Mouse (Mus musculus): ENCODE measurements around the gene Gm20379. TPM values are rescaled to one million over a fixed set of nuclear protein-coding genes. Genes with fewer than 3 reads are reported as not detected.

Gene Gm20379
- polyA plus RNA-seq, 1 experiment from 2014 or later = 0.66 TPM

GRCm38 (mm10) chr13:92344033-92344432, 38.3 kb downstream of the Gm20379 start:
- no peaks in the 10 kb centered on the region for H3K9me3 ChIP-seq (replicated peaks; ENCODE audit: low read length)
- no peak overlapping the region for H3K4me3 ChIP-seq (replicated peaks; ENCODE audit: low read depth, low read length)
- H3K9ac ChIP-seq (ENCODE audit: low read depth, low read length) = no peak overlapping the region
- WGBS = 92% methylated on average over 8 of the region's 8 CpGs
- H3K4me2 ChIP-seq (ENCODE audit: low read length) = no peak overlapping the region
- TF ChIP-seq CTCF (IDR thresholded peaks at IDR 0.05; ENCODE audit: low read depth) = no peak
- ATAC-seq (replicated peaks; ENCODE audit: low FRiP score, low read depth) (no peak), DNase-seq (ENCODE audit: low spot score) (no peak)
- H3K27me3 ChIP-seq (ENCODE audit: insufficient read depth, low read length) = no peaks in the 10 kb centered on the region
- H3K4me1 ChIP-seq (replicated peaks; ENCODE audit: insufficient read depth, low read length) = no peaks in the 10 kb centered on the region
- no peak overlapping the region for H3K27ac ChIP-seq
- peaks cover 20% of the 10 kb centered on the region for H3K36me3 ChIP-seq (ENCODE audit: insufficient read depth, low read length)

- Histone ChIP-seq H3K27ac (no peak overlapping the region), H3K36me3 (ENCODE audit: insufficient read depth, low read length) (peaks cover 17% of the 10 kb centered on the region), H3K9me3 (replicated peaks; ENCODE audit: low read length) (no peaks in the 10 kb centered on the region), H3K9ac (ENCODE audit: low read depth, low read length) (no peak overlapping the region), H3K4me2 (ENCODE audit: low read length) (no peak overlapping the region), H3K4me3 (replicated peaks; ENCODE audit: low read depth, low read length) (no peak overlapping the region), H3K27me3 (ENCODE audit: insufficient read depth, low read length) (no peaks in the 10 kb centered on the region), H3K4me1 (replicated peaks; ENCODE audit: insufficient read depth, low read length) (no peaks in the 10 kb centered on the region)
- peak; percentile 29; the same call in 1 of the 2 replicates for ATAC-seq (replicated peaks; ENCODE audit: low FRiP score, low read depth)
- 54% methylated on average over 5 of the region's 5 CpGs for WGBS
- no peak for TF ChIP-seq CTCF (IDR thresholded peaks at IDR 0.05; ENCODE audit: low read depth)
- peak; percentile 40 for DNase-seq (ENCODE audit: low spot score)
These were observed 40.6 kb downstream of the Gm20379 start for GRCm38 (mm10) chr13:92346338-92346737.

GRCm38 (mm10) chr13:92351100-92351499, 45.3 kb downstream of the Gm20379 start:
- H3K4me2 ChIP-seq (ENCODE audit: low read length) = no peak overlapping the region
- TF ChIP-seq CTCF (IDR thresholded peaks at IDR 0.05; ENCODE audit: low read depth) = no peak
- no peak overlapping the region for H3K4me3 ChIP-seq (replicated peaks; ENCODE audit: low read depth, low read length)
- no peaks in the 10 kb centered on the region for H3K27me3 ChIP-seq (ENCODE audit: insufficient read depth, low read length)
- peaks cover 7% of the 10 kb centered on the region; the same call in 1 of the 2 replicates for H3K36me3 ChIP-seq (ENCODE audit: insufficient read depth, low read length)
- no peak overlapping the region for H3K9ac ChIP-seq (ENCODE audit: low read depth, low read length)
- no peak overlapping the region for H3K27ac ChIP-seq
- no peak for DNase-seq (ENCODE audit: low spot score)
- WGBS = 82% methylated on average over 6 of the region's 6 CpGs
- H3K9me3 ChIP-seq (replicated peaks; ENCODE audit: low read length) = no peaks in the 10 kb centered on the region
- peaks cover 12% of the 10 kb centered on the region; the same call in 1 of the 2 replicates for H3K4me1 ChIP-seq (replicated peaks; ENCODE audit: insufficient read depth, low read length)
- ATAC-seq (replicated peaks; ENCODE audit: low FRiP score, low read depth) = no peak

- DNase-seq (ENCODE audit: low spot score) (no peak), ATAC-seq (replicated peaks; ENCODE audit: low FRiP score, low read depth) (no peak)
- H3K9me3 ChIP-seq (replicated peaks; ENCODE audit: low read length) = no peaks in the 10 kb centered on the region
- H3K4me2 ChIP-seq (ENCODE audit: low read length) = peak overlapping the region; percentile 70
- H3K27me3 ChIP-seq (ENCODE audit: insufficient read depth, low read length) = no peaks in the 10 kb centered on the region
- H3K4me1 ChIP-seq (replicated peaks; ENCODE audit: insufficient read depth, low read length) = peaks cover 12% of the 10 kb centered on the region; the same call in 1 of the 2 replicates
- H3K4me3 ChIP-seq (replicated peaks; ENCODE audit: low read depth, low read length) = peak overlapping the region; percentile 77
- no peaks in the 10 kb centered on the region for H3K36me3 ChIP-seq (ENCODE audit: insufficient read depth, low read length)
- peak overlapping the region; percentile 46; the same call in 1 of the 2 replicates for H3K9ac ChIP-seq (ENCODE audit: low read depth, low read length)
- no peak for TF ChIP-seq CTCF (IDR thresholded peaks at IDR 0.05; ENCODE audit: low read depth)
- peak overlapping the region; percentile 55; the same call in 1 of the 2 replicates for H3K27ac ChIP-seq
- 7% methylated on average over 4 of the region's 4 CpGs for WGBS
These were observed 48.2 kb downstream of the Gm20379 start for GRCm38 (mm10) chr13:92353956-92354355.

- H3K4me1 ChIP-seq (replicated peaks; ENCODE audit: insufficient read depth, low read length) = peaks cover 12% of the 10 kb centered on the region; the same call in 1 of the 2 replicates
- DNase-seq (ENCODE audit: low spot score) (peak; percentile 98), ATAC-seq (replicated peaks; ENCODE audit: low FRiP score, low read depth) (peak; percentile 97)
- H3K9ac ChIP-seq (ENCODE audit: low read depth, low read length) = peak within 1 kb of the TSS; percentile 82
- peak; percentile 85 for TF ChIP-seq CTCF (IDR thresholded peaks at IDR 0.05; ENCODE audit: low read depth)
- H3K9me3 ChIP-seq (replicated peaks; ENCODE audit: low read length) = no peaks in the 10 kb centered on the region
- H3K27me3 ChIP-seq (ENCODE audit: insufficient read depth, low read length) = no peaks in the 10 kb centered on the region
- under 1% methylated on average over 74 of the region's 76 CpGs for WGBS
- peak within 1 kb of the TSS; percentile 77 for H3K4me3 ChIP-seq (replicated peaks; ENCODE audit: low read depth, low read length)
- peak within 1 kb of the TSS; percentile 94 for H3K27ac ChIP-seq
- H3K36me3 ChIP-seq (ENCODE audit: insufficient read depth, low read length) = no peaks in the 10 kb centered on the region
- peak within 1 kb of the TSS; percentile 97 for H3K4me2 ChIP-seq (ENCODE audit: low read length)
These were observed 48.9 kb downstream of the Gm20379 start, which contains the start of the genes Dhfr and Msh3 for GRCm38 (mm10) chr13:92354456-92355271. Gene Dhfr (plus strand): TSS chr13:92354726. Gene Msh3 (minus strand): TSS chr13:92355003.

GRCm38 (mm10) chr13:92355272-92355643, 49.5 kb downstream of the Gm20379 start:
- TF ChIP-seq CTCF (IDR thresholded peaks at IDR 0.05; ENCODE audit: low read depth) = no peak
- H3K4me3 ChIP-seq (replicated peaks; ENCODE audit: low read depth, low read length) = peak overlapping the region; percentile 77
- H3K27ac ChIP-seq = peak overlapping the region; percentile 94
- no peaks in the 10 kb centered on the region for H3K36me3 ChIP-seq (ENCODE audit: insufficient read depth, low read length)
- peak; percentile 32 for DNase-seq (ENCODE audit: low spot score)
- under 1% methylated on average over 24 of the region's 24 CpGs for WGBS
- H3K9ac ChIP-seq (ENCODE audit: low read depth, low read length) = peak overlapping the region; percentile 82
- peak overlapping the region; percentile 97 for H3K4me2 ChIP-seq (ENCODE audit: low read length)
- peak; percentile 43 for ATAC-seq (replicated peaks; ENCODE audit: low FRiP score, low read depth)
- H3K4me1 ChIP-seq (replicated peaks; ENCODE audit: insufficient read depth, low read length) = peaks cover 12% of the 10 kb centered on the region; the same call in 1 of the 2 replicates
- no peaks in the 10 kb centered on the region for H3K9me3 ChIP-seq (replicated peaks; ENCODE audit: low read length)
- H3K27me3 ChIP-seq (ENCODE audit: insufficient read depth, low read length) = no peaks in the 10 kb centered on the region

Measured in kidney, postnatal 0 days (tissue).